ENCODE assay signal across 25 mouse cellular contexts in the genomic region with DNA sequence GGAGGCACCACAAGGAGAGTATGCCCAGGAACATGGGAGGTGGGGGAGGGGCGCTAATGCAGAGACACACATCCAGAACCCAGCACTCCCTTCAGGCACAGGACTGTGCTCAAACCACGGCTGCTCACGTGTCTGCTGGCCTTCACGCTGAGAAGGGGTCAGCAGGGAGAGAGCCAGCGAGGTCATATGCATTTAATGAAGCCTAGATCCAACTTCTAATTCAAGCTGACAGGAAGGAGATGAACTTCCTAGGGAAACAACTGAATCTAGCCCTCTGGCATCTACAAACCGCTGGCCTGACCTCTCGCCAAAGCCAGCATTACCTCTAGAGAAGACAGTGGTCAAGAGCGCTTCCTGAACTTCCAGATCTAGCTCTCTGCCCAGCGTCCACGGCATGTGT. TPM values are rescaled to one million over a fixed set of nuclear protein-coding genes. Genes with fewer than 3 reads are reported as not detected.
A peak's percentile ranks its signal among the peaks of the same experiment; 100 is the strongest.
DNase-seq lines count a peak whose midpoint lies in the region; ATAC-seq lines count a peak whose summit lies in the region.
"Had no signal": no experiment of that assay in that cellular context is flagged by ENCODE, and none has a peak within 500 bp of the region (broad histone marks: within the 10 kb centered on the region; RNA-seq: fewer than 3 reads in every experiment).

No protein-coding gene starts in this region.

- H3K4me2 ChIP-seq in kidney, embryonic 16.5 days (replicated peaks; ENCODE audit: low read depth, low read length): no peak overlapping the region
- no peak overlapping the region for H3K4me2 ChIP-seq in liver, embryonic 16.5 days (ENCODE audit: low read depth, low read length)
- no peak overlapping the region for H3K4me2 ChIP-seq in liver, embryonic 11.5 days
- no peak overlapping the region for H3K4me2 ChIP-seq in midbrain, embryonic 13.5 days (replicated peaks)
- H3K4me2 ChIP-seq: embryonic facial prominence, embryonic 13.5 days; forebrain, embryonic 12.5 days; heart, embryonic 11.5 days; intestine, embryonic 15.5 days; liver, embryonic 13.5 days; midbrain, embryonic 11.5 days; neural tube, embryonic 15.5 days had no signal

- 73% methylated on average over 10 of the region's 10 CpGs for WGBS in kidney, embryonic 16.5 days
- WGBS in liver, embryonic 16.5 days (ENCODE audit: insufficient replicate concordance): 67% methylated on average over 10 of the region's 10 CpGs
- 62% methylated on average over 10 of the region's 10 CpGs for WGBS in liver, embryonic 11.5 days
- 85% methylated on average over 10 of the region's 10 CpGs for WGBS in midbrain, embryonic 10.5 days
- 86% methylated on average over 10 of the region's 10 CpGs for WGBS in midbrain, embryonic 13.5 days

- H3K36me3 ChIP-seq in kidney, embryonic 16.5 days (ENCODE audit: insufficient read depth, low read length): peaks cover 34% of the 10 kb centered on the region
- H3K36me3 ChIP-seq in liver, embryonic 16.5 days (ENCODE audit: control insufficient read depth, insufficient read depth): peaks cover 15% of the 10 kb centered on the region
- H3K36me3 ChIP-seq in liver, embryonic 11.5 days (ENCODE audit: control insufficient read depth, insufficient read depth, low read length): peaks cover 17% of the 10 kb centered on the region
- H3K36me3 ChIP-seq in midbrain, embryonic 10.5 days: peaks cover 76% of the 10 kb centered on the region
- peaks cover 59% of the 10 kb centered on the region for H3K36me3 ChIP-seq in midbrain, embryonic 13.5 days

- no peak overlapping the region for H3K27ac ChIP-seq in kidney, embryonic 16.5 days (ENCODE audit: low read length)
- H3K27ac ChIP-seq in liver, embryonic 16.5 days (ENCODE audit: low read length): no peak overlapping the region
- H3K27ac ChIP-seq in liver, embryonic 11.5 days (ENCODE audit: low read depth, low read length): no peak overlapping the region
- H3K27ac ChIP-seq in midbrain, embryonic 10.5 days (replicated peaks): 0 out of 2 replicates have a peak overlapping the region, but pooled peaks have one; percentile 13
- no peak overlapping the region for H3K27ac ChIP-seq in midbrain, embryonic 13.5 days
- H3K27ac ChIP-seq: embryonic facial prominence, embryonic 13.5 days; forebrain, embryonic 12.5 days; hindbrain, embryonic 10.5 days; intestine, embryonic 15.5 days; limb, embryonic 10.5 days; liver, embryonic 13.5 days; neural tube, embryonic 15.5 days had no signal

- no peak overlapping the region for H3K4me3 ChIP-seq in kidney, embryonic 16.5 days (ENCODE audit: low read length)
- H3K4me3 ChIP-seq in liver, embryonic 16.5 days (ENCODE audit: low read depth, low read length): no peak overlapping the region
- no peak overlapping the region for H3K4me3 ChIP-seq in liver, embryonic 11.5 days (ENCODE audit: low read depth, low read length)
- no peak overlapping the region for H3K4me3 ChIP-seq in midbrain, embryonic 10.5 days
- H3K4me3 ChIP-seq in midbrain, embryonic 13.5 days (replicated peaks): no peak overlapping the region
- H3K4me3 ChIP-seq: embryonic facial prominence, embryonic 13.5 days; erythroblast, embryonic 14.5 days; forebrain, embryonic 12.5 days; hindbrain, embryonic 10.5 days; intestine, embryonic 15.5 days; limb, embryonic 10.5 days; liver, embryonic 13.5 days; neural tube, embryonic 15.5 days had no signal

- H3K9ac ChIP-seq in kidney, embryonic 16.5 days (replicated peaks; ENCODE audit: low read length): no peak overlapping the region
- H3K9ac ChIP-seq in liver, embryonic 16.5 days (ENCODE audit: low read depth, low read length): no peak overlapping the region
- no peak overlapping the region for H3K9ac ChIP-seq in liver, embryonic 11.5 days (ENCODE audit: low read depth, low read length)
- H3K9ac ChIP-seq in midbrain, embryonic 13.5 days (replicated peaks): no peak overlapping the region
- H3K9ac ChIP-seq: embryonic facial prominence, embryonic 13.5 days; forebrain, embryonic 12.5 days; intestine, embryonic 15.5 days; liver, embryonic 13.5 days; neural tube, embryonic 15.5 days had no signal

- no peak for ATAC-seq in kidney, embryonic 16.5 days (ENCODE audit: low FRiP score, low TSS enrichment)
- peak; percentile 10; the same call in 1 of the 2 replicates for ATAC-seq in liver, embryonic 16.5 days (ENCODE audit: low read depth)
- no peak for ATAC-seq in liver, embryonic 11.5 days (replicated peaks; ENCODE audit: low FRiP score)
- ATAC-seq in midbrain, embryonic 13.5 days: no peak
- ATAC-seq: activated CD4-positive, CD25-positive, alpha-beta regulatory T cell, adult 4 months; intestine, embryonic 15.5 days had no signal

- DNase-seq in kidney, adult 11 months: peak; percentile 30
- DNase-seq in liver, embryonic 11.5 days (ENCODE audit: low spot score): no peak
- no peak for DNase-seq in midbrain, embryonic 10.5 days (ENCODE audit: low spot score)
- peak; percentile 51 to 53 for DNase-seq in kidney, postnatal 36 days
- no peak for DNase-seq in urinary bladder, adult 2 months (ENCODE audit: low spot score)
- DNase-seq: adrenal gland, postnatal 10 days; cerebellum, adult 8-10 months; cerebellum, postnatal 36 days; embryo, embryonic 11 days; heart, postnatal 10 days; liver, embryonic 13.5 days; right cerebral cortex, postnatal 14 days had no signal

- no peaks in the 10 kb centered on the region for H3K27me3 ChIP-seq in kidney, embryonic 16.5 days (ENCODE audit: insufficient read depth, low read length)
- no peaks in the 10 kb centered on the region for H3K27me3 ChIP-seq in liver, embryonic 16.5 days (ENCODE audit: control insufficient read depth, insufficient read depth, low read depth, low read length)
- no peaks in the 10 kb centered on the region for H3K27me3 ChIP-seq in liver, embryonic 11.5 days (replicated peaks; ENCODE audit: control insufficient read depth, insufficient read depth, low read length)
- H3K27me3 ChIP-seq in midbrain, embryonic 10.5 days (ENCODE audit: low read depth, poor library complexity, severe bottlenecking): no peaks in the 10 kb centered on the region
- no peaks in the 10 kb centered on the region for H3K27me3 ChIP-seq in midbrain, embryonic 13.5 days
- H3K27me3 ChIP-seq: embryonic facial prominence, embryonic 13.5 days; forebrain, embryonic 12.5 days; intestine, embryonic 15.5 days; liver, embryonic 13.5 days; neural tube, embryonic 15.5 days had no signal

- H3K4me1 ChIP-seq in kidney, embryonic 16.5 days (ENCODE audit: insufficient read depth, low read length): no peaks in the 10 kb centered on the region
- H3K4me1 ChIP-seq in liver, embryonic 16.5 days (ENCODE audit: control insufficient read depth, low read depth, low read length): peaks cover 14% of the 10 kb centered on the region
- no peaks in the 10 kb centered on the region for H3K4me1 ChIP-seq in liver, embryonic 11.5 days (replicated peaks; ENCODE audit: control insufficient read depth, insufficient read depth, low read length)
- no peaks in the 10 kb centered on the region; the same call in 1 of the 2 replicates for H3K4me1 ChIP-seq in midbrain, embryonic 10.5 days
- no peaks in the 10 kb centered on the region for H3K4me1 ChIP-seq in midbrain, embryonic 13.5 days (replicated peaks)
- H3K4me1 ChIP-seq: embryonic facial prominence, embryonic 13.5 days; forebrain, embryonic 12.5 days; intestine, embryonic 15.5 days; limb, embryonic 10.5 days; neural tube, embryonic 15.5 days had no signal

- H3K9me3 ChIP-seq in kidney, embryonic 16.5 days (ENCODE audit: low read length): peaks cover 4% of the 10 kb centered on the region
- no peaks in the 10 kb centered on the region; the same call in 1 of the 2 replicates for H3K9me3 ChIP-seq in liver, embryonic 16.5 days (replicated peaks; ENCODE audit: control insufficient read depth, low read length)
- H3K9me3 ChIP-seq in liver, embryonic 11.5 days (ENCODE audit: control insufficient read depth, low read length): 0 out of 2 replicates have a peak, but pooled peaks cover 3% of the 10 kb centered on the region
- peaks cover 10% of the 10 kb centered on the region for H3K9me3 ChIP-seq in midbrain, embryonic 10.5 days (replicated peaks)
- 0 out of 2 replicates have a peak, but pooled peaks cover 3% of the 10 kb centered on the region for H3K9me3 ChIP-seq in midbrain, embryonic 13.5 days
- H3K9me3 ChIP-seq: embryonic facial prominence, embryonic 13.5 days; intestine, embryonic 15.5 days; limb, embryonic 10.5 days; neural tube, embryonic 15.5 days had no signal

RNA-seq across cellular contexts. Expression of a gene that starts 13.4 kb away (rescaled TPM):
- polyA plus RNA-seq in kidney, embryonic 16.5 days (2015; fragmentation: Nextera tagmentation; extraction: Ambion mirVana): 20.7 and 21.4 TPM in 2 replicates
- polyA plus RNA-seq in liver, embryonic 16.5 days (2015; fragmentation: Nextera tagmentation; extraction: Ambion mirVana): 0.27 and 0.61 TPM in 2 replicates
- 1.7 and 3.5 TPM in 2 replicates for polyA plus RNA-seq in liver, embryonic 11.5 days (2014; fragmentation: Nextera tagmentation; extraction: Ambion mirVana)
- polyA plus RNA-seq in midbrain, embryonic 10.5 days (2016; fragmentation: Nextera tagmentation; extraction: Ambion mirVana): 7.8 and 9.9 TPM in 2 replicates
- polyA plus RNA-seq in midbrain, embryonic 13.5 days (2015; fragmentation: Nextera tagmentation; extraction: Ambion mirVana): 0.89 and 1.2 TPM in 2 replicates
- polyA plus RNA-seq in urinary bladder, adult 2 months (2012; rRNA removed): 218 and 326 TPM in 2 replicates

RNA-seq across cellular contexts. Expression of a gene that starts 31.3 kb away (rescaled TPM):
- polyA plus RNA-seq in kidney, embryonic 16.5 days (2015; fragmentation: Nextera tagmentation; extraction: Ambion mirVana): 20.9 and 21.0 TPM in 2 replicates
- polyA plus RNA-seq in liver, embryonic 16.5 days (2015; fragmentation: Nextera tagmentation; extraction: Ambion mirVana): 6.5 and 8.6 TPM in 2 replicates
- polyA plus RNA-seq in liver, embryonic 11.5 days (2014; fragmentation: Nextera tagmentation; extraction: Ambion mirVana): 23.4 and 24.8 TPM in 2 replicates
- polyA plus RNA-seq in midbrain, embryonic 10.5 days (2016; fragmentation: Nextera tagmentation; extraction: Ambion mirVana): 27.9 and 28.7 TPM in 2 replicates
- polyA plus RNA-seq in midbrain, embryonic 13.5 days (2015; fragmentation: Nextera tagmentation; extraction: Ambion mirVana): 20.6 and 23.5 TPM in 2 replicates
- polyA plus RNA-seq in urinary bladder, adult 2 months (2012; rRNA removed): 20.5 and 25.2 TPM in 2 replicates

RNA-seq across cellular contexts. Expression of a gene that starts 34.5 kb away (rescaled TPM):
- 2.4 and 4.4 TPM in 2 replicates for polyA plus RNA-seq in kidney, embryonic 16.5 days (2015; fragmentation: Nextera tagmentation; extraction: Ambion mirVana)
- polyA plus RNA-seq in liver, embryonic 16.5 days (2015; fragmentation: Nextera tagmentation; extraction: Ambion mirVana): 0.79 and 1.1 TPM in 2 replicates
- polyA plus RNA-seq in liver, embryonic 11.5 days (2014; fragmentation: Nextera tagmentation; extraction: Ambion mirVana): 2.1 and 3.1 TPM in 2 replicates
- polyA plus RNA-seq in midbrain, embryonic 10.5 days (2016; fragmentation: Nextera tagmentation; extraction: Ambion mirVana): 3.0 and 3.1 TPM in 2 replicates
- polyA plus RNA-seq in midbrain, embryonic 13.5 days (2015; fragmentation: Nextera tagmentation; extraction: Ambion mirVana): 3.5 and 4.1 TPM in 2 replicates
- polyA plus RNA-seq in urinary bladder, adult 2 months (2012; rRNA removed): 17.8 and 19.7 TPM in 2 replicates

RNA-seq across cellular contexts. Expression of a gene that starts 40.9 kb away (rescaled TPM):
- polyA plus RNA-seq in kidney, embryonic 16.5 days (2015; fragmentation: Nextera tagmentation; extraction: Ambion mirVana): 7.5 and 8.3 TPM in 2 replicates
- 2.9 and 3.2 TPM in 2 replicates for polyA plus RNA-seq in liver, embryonic 16.5 days (2015; fragmentation: Nextera tagmentation; extraction: Ambion mirVana)
- polyA plus RNA-seq in liver, embryonic 11.5 days (2014; fragmentation: Nextera tagmentation; extraction: Ambion mirVana): 8.7 and 10.0 TPM in 2 replicates
- 8.9 and 10.9 TPM in 2 replicates for polyA plus RNA-seq in midbrain, embryonic 10.5 days (2016; fragmentation: Nextera tagmentation; extraction: Ambion mirVana)
- polyA plus RNA-seq in midbrain, embryonic 13.5 days (2015; fragmentation: Nextera tagmentation; extraction: Ambion mirVana): 7.6 and 7.8 TPM in 2 replicates
- polyA plus RNA-seq in urinary bladder, adult 2 months (2012; rRNA removed): 4.5 and 4.6 TPM in 2 replicates

RNA-seq across cellular contexts. Expression of a gene that starts 57.0 kb away (rescaled TPM):
- polyA plus RNA-seq in kidney, embryonic 16.5 days (2015; fragmentation: Nextera tagmentation; extraction: Ambion mirVana): 19.2 and 22.7 TPM in 2 replicates
- 6.0 and 6.7 TPM in 2 replicates for polyA plus RNA-seq in liver, embryonic 16.5 days (2015; fragmentation: Nextera tagmentation; extraction: Ambion mirVana)
- 10.7 and 15.0 TPM in 2 replicates for polyA plus RNA-seq in liver, embryonic 11.5 days (2014; fragmentation: Nextera tagmentation; extraction: Ambion mirVana)
- polyA plus RNA-seq in midbrain, embryonic 10.5 days (2016; fragmentation: Nextera tagmentation; extraction: Ambion mirVana): 18.7 and 19.5 TPM in 2 replicates
- 13.7 and 16.0 TPM in 2 replicates for polyA plus RNA-seq in midbrain, embryonic 13.5 days (2015; fragmentation: Nextera tagmentation; extraction: Ambion mirVana)
- 17.1 and 19.4 TPM in 2 replicates for polyA plus RNA-seq in urinary bladder, adult 2 months (2012; rRNA removed)

Comparison
In these comparisons a context has a peak if more than half of its experiments do, and no peak if none do; other contexts are left out.
1. DNase-seq: peak in kidney, adult 11 months (single experiment) and kidney, postnatal 36 days (2 of 2); none in liver, embryonic 11.5 days (single experiment), midbrain, embryonic 10.5 days (single experiment) and urinary bladder, adult 2 months (single experiment).